Comparison of ENCODE assay signal across 8 mouse cellular contexts in genomic region chr5:44151327-44152051, GRCm38 (mm10). TPM values are rescaled to one million over a fixed set of nuclear protein-coding genes. Genes with fewer than 3 reads are reported as not detected.
DNase-seq lines count a peak whose midpoint lies in the region; ATAC-seq and TF ChIP-seq lines count a peak whose summit lies in the region.
"Had no signal": no experiment of that assay in that cellular context is flagged by ENCODE, and none has a peak within 500 bp of the region (broad histone marks: within the 10 kb centered on the region; RNA-seq: fewer than 3 reads in every experiment).

No protein-coding gene starts in this region.

- no peaks in the 10 kb centered on the region; the same call in 1 of the 2 replicates for H3K27me3 ChIP-seq in kidney, adult 2 months (replicated peaks; ENCODE audit: control insufficient read depth, insufficient read depth, low read length)
- H3K27me3 ChIP-seq in liver, embryonic 14.5 days (ENCODE audit: control insufficient read depth, insufficient read depth, low read length): no peaks in the 10 kb centered on the region
- H3K27me3 ChIP-seq in heart, embryonic 10.5 days (ENCODE audit: insufficient read depth, poor library complexity, severe bottlenecking): no peaks in the 10 kb centered on the region

- DNase-seq in kidney, adult 2 months: no peak
- DNase-seq in kidney, adult 9 months: no peak
- peak; percentile 95 to 98 for DNase-seq in cerebellum, adult 18-20 months
- DNase-seq in gastrocnemius, postnatal 25 days: peak; percentile 21
- peak; percentile 19 to 25 (median 23) for DNase-seq in liver, embryonic 14.5 days (ENCODE audit: low read depth in 3 of 3, low spot score in 3 of 3)
- DNase-seq in right cerebral cortex, postnatal 4 days: peak; percentile 34
- DNase-seq in heart, embryonic 10.5 days (ENCODE audit: low spot score): no peak

- no peaks in the 10 kb centered on the region for H3K4me1 ChIP-seq in kidney, adult 2 months (ENCODE audit: control insufficient read depth, insufficient read depth, low read length)
- H3K4me1 ChIP-seq in liver, embryonic 14.5 days (replicated peaks; ENCODE audit: control insufficient read depth in 2 of 2, insufficient read depth in 2 of 2, low read length in 1 of 2): peaks cover 0 to 6% of the 10 kb centered on the region in 2 experiments; a peak in 2 of 4 replicates
- H3K4me1 ChIP-seq in heart, embryonic 10.5 days: no peaks in the 10 kb centered on the region

- peak; percentile 72 for ATAC-seq in liver, embryonic 14.5 days (ENCODE audit: insufficient read depth)

- H3K9ac ChIP-seq in liver, embryonic 14.5 days (replicated peaks): no peak overlapping the region

- peak; percentile 25; the same call in 1 of the 2 replicates for TF ChIP-seq CTCF in kidney, adult 2 months (conservative IDR thresholded peaks at IDR 0.05; ENCODE audit: insufficient read depth, insufficient read length, low read depth, low read length)
- TF ChIP-seq CTCF in liver, embryonic 14.5 days (IDR thresholded peaks at IDR 0.05; ENCODE audit: low read depth): no peak

- H3K4me2 ChIP-seq in liver, embryonic 14.5 days (ENCODE audit: low read depth): no peak overlapping the region

- no peaks in the 10 kb centered on the region for H3K36me3 ChIP-seq in kidney, adult 2 months (ENCODE audit: control insufficient read depth, insufficient read depth, low read length)
- H3K36me3 ChIP-seq in liver, embryonic 14.5 days (replicated peaks; ENCODE audit: control insufficient read depth, insufficient read depth, low read depth): no peaks in the 10 kb centered on the region
- no peaks in the 10 kb centered on the region for H3K36me3 ChIP-seq in heart, embryonic 10.5 days

- TF ChIP-seq EP300 in liver, embryonic 14.5 days (IDR thresholded peaks at IDR 0.05; ENCODE audit: low read depth): no peak

- H3K4me3 ChIP-seq in kidney, adult 2 months (ENCODE audit: insufficient read depth, low read depth, low read length): no peak overlapping the region
- no peak overlapping the region for H3K4me3 ChIP-seq in liver, embryonic 14.5 days (ENCODE audit: insufficient read depth in 1 of 2, low read depth in 2 of 2, low read length in 2 of 2)
- no peak overlapping the region for H3K4me3 ChIP-seq in heart, embryonic 10.5 days

- H3K9me3 ChIP-seq in liver, embryonic 14.5 days (ENCODE audit: control insufficient read depth, low read length): no peaks in the 10 kb centered on the region; the same call in 1 of the 2 replicates
- no peaks in the 10 kb centered on the region for H3K9me3 ChIP-seq in heart, embryonic 10.5 days

- WGBS in kidney, adult 2 months: 70% methylated on average over 4 of the region's 4 CpGs
- 59% methylated on average over 4 of the region's 4 CpGs for WGBS in liver, embryonic 14.5 days (ENCODE audit: insufficient replicate concordance)
- 84% methylated on average over 4 of the region's 4 CpGs for WGBS in heart, embryonic 10.5 days

- no peak for TF ChIP-seq POLR2A in kidney, adult 2 months (IDR thresholded peaks at IDR 0.05; ENCODE audit: low read depth, low read length)

- H3K27ac ChIP-seq in kidney, adult 2 months (ENCODE audit: insufficient read depth, low read depth, low read length): no peak overlapping the region
- no peak overlapping the region for H3K27ac ChIP-seq in liver, embryonic 14.5 days
- H3K27ac ChIP-seq in heart, embryonic 10.5 days: no peak overlapping the region
- H3K27ac ChIP-seq: macrophage had no signal

RNA-seq across cellular contexts. Expression of gene Prom1, which starts 49.7 kb away (rescaled TPM):
- 53.6 and 67.6 TPM in 2 replicates for polyA plus RNA-seq in kidney, adult 2 months (2012; rRNA removed)
- 1 to 10 TPM; 4.5 to 8.5 TPM for total RNA-seq in gastrocnemius, postnatal 25 days (2021)
- polyA plus RNA-seq in liver, embryonic 14.5 days (2012; rRNA removed): 3.7 and 4.1 TPM in 2 replicates
- polyA plus RNA-seq in liver, embryonic 14.5 days (2014; fragmentation: Nextera tagmentation; extraction: Ambion mirVana): 11.5 and 12.2 TPM in 2 replicates
- 18.6 and 32.5 TPM in 2 replicates for polyA plus RNA-seq in heart, embryonic 10.5 days (2016; fragmentation: Nextera tagmentation; extraction: Ambion mirVana)

Comparison
In these comparisons a context has a peak if more than half of its experiments do, and no peak if none do; other contexts are left out.
1. DNase-seq: peak in cerebellum, adult 18-20 months (2 of 2), gastrocnemius, postnatal 25 days (single experiment), liver, embryonic 14.5 days (3 of 3) and right cerebral cortex, postnatal 4 days (single experiment); none in kidney, adult 2 months (single experiment), kidney, adult 9 months (single experiment) and heart, embryonic 10.5 days (single experiment).